Mouse (Mus musculus): ENCODE results near the gene Hdac6. TPM values are rescaled to one million over a fixed set of nuclear protein-coding genes. Genes with fewer than 3 reads are reported as not detected.

The Hdac6 gene
- total RNA-seq (2017): 6.4 and 9.7 TPM in 2 replicates

- no peak for ATAC-seq (ENCODE audit: extremely low read depth, insufficient number of reproducible peaks, low FRiP score, poor library complexity, severe bottlenecking)
Observed at GRCm38 (mm10) chrX:7947108-7947899, at the start of gene Hdac6. Gene Hdac6 (minus strand): TSS chrX:7947889.

GRCm38 (mm10) chrX:7993068-7993735 lies 45.5 kb upstream of the Hdac6 start:
- no peak for ATAC-seq (ENCODE audit: extremely low read depth, insufficient number of reproducible peaks, low FRiP score, poor library complexity, severe bottlenecking)

GRCm38 (mm10) chrX:7992379-7993067 lies 44.8 kb upstream of the Hdac6 start:
- no peak for ATAC-seq (ENCODE audit: extremely low read depth, insufficient number of reproducible peaks, low FRiP score, poor library complexity, severe bottlenecking)

GRCm38 (mm10) chrX:7981368-7981767 lies 33.7 kb upstream of the Hdac6 start:
- ATAC-seq (ENCODE audit: extremely low read depth, insufficient number of reproducible peaks, low FRiP score, poor library complexity, severe bottlenecking): no peak

- no peak for ATAC-seq (ENCODE audit: extremely low read depth, insufficient number of reproducible peaks, low FRiP score, poor library complexity, severe bottlenecking)
Observed at GRCm38 (mm10) chrX:7977892-7978291, 30.2 kb upstream of the Hdac6 start, which contains the start of gene Gata1. Gene Gata1 (minus strand): TSS chrX:7978071.

GRCm38 (mm10) chrX:7971292-7971691 lies 23.6 kb upstream of the Hdac6 start:
- no peak for ATAC-seq (ENCODE audit: extremely low read depth, insufficient number of reproducible peaks, low FRiP score, poor library complexity, severe bottlenecking)

- no peak for ATAC-seq (ENCODE audit: extremely low read depth, insufficient number of reproducible peaks, low FRiP score, poor library complexity, severe bottlenecking)
Observed at GRCm38 (mm10) chrX:7968899-7969298, 21.2 kb upstream of the Hdac6 start.

GRCm38 (mm10) chrX:7968226-7968625 lies 20.5 kb upstream of the Hdac6 start:
- ATAC-seq (ENCODE audit: extremely low read depth, insufficient number of reproducible peaks, low FRiP score, poor library complexity, severe bottlenecking): no peak

- no peak for ATAC-seq (ENCODE audit: extremely low read depth, insufficient number of reproducible peaks, low FRiP score, poor library complexity, severe bottlenecking)
Observed at GRCm38 (mm10) chrX:7967596-7968201, 20.0 kb upstream of the Hdac6 start.

- ATAC-seq (ENCODE audit: extremely low read depth, insufficient number of reproducible peaks, low FRiP score, poor library complexity, severe bottlenecking): no peak
Observed at GRCm38 (mm10) chrX:7966161-7966560, 18.5 kb upstream of the Hdac6 start.

- ATAC-seq (ENCODE audit: extremely low read depth, insufficient number of reproducible peaks, low FRiP score, poor library complexity, severe bottlenecking): no peak
Observed at GRCm38 (mm10) chrX:7963829-7964626, 16.3 kb upstream of the Hdac6 start.

- ATAC-seq (ENCODE audit: extremely low read depth, insufficient number of reproducible peaks, low FRiP score, poor library complexity, severe bottlenecking): no peak
Observed at GRCm38 (mm10) chrX:7958868-7959267, 11.2 kb upstream of the Hdac6 start.

- no peak for ATAC-seq (ENCODE audit: extremely low read depth, insufficient number of reproducible peaks, low FRiP score, poor library complexity, severe bottlenecking)
Observed at GRCm38 (mm10) chrX:7950091-7950490, 2.4 kb upstream of the Hdac6 start.

- peak; percentile 93 for ATAC-seq (ENCODE audit: extremely low read depth, insufficient number of reproducible peaks, low FRiP score, poor library complexity, severe bottlenecking)
Observed at GRCm38 (mm10) chrX:7947900-7948492, 307 bp upstream of the Hdac6 start.

- no peak for ATAC-seq (ENCODE audit: extremely low read depth, insufficient number of reproducible peaks, low FRiP score, poor library complexity, severe bottlenecking)
Observed at GRCm38 (mm10) chrX:7945618-7946017, 2.1 kb downstream of the Hdac6 start.

GRCm38 (mm10) chrX:7937667-7938066 lies 10.0 kb downstream of the Hdac6 start:
- ATAC-seq (ENCODE audit: extremely low read depth, insufficient number of reproducible peaks, low FRiP score, poor library complexity, severe bottlenecking): no peak

GRCm38 (mm10) chrX:7936874-7937273 lies 10.8 kb downstream of the Hdac6 start:
- ATAC-seq (ENCODE audit: extremely low read depth, insufficient number of reproducible peaks, low FRiP score, poor library complexity, severe bottlenecking): no peak

GRCm38 (mm10) chrX:7928270-7928790 lies 19.4 kb downstream of the Hdac6 start, which contains the start of gene Eras:
Gene Eras (minus strand): TSS chrX:7928607.
- ATAC-seq (ENCODE audit: extremely low read depth, insufficient number of reproducible peaks, low FRiP score, poor library complexity, severe bottlenecking): no peak

All from neutrophil, adult 5-6 weeks (primary cell).